Mouse (Mus musculus) thymus, adult 18-20 months (tissue): ENCODE measurements around the gene Drosha.

Experiments
- DNase-seq, 2 experiments: peaks; one replicate each; pipeline ENCODE4 v3.0.0; 2022; ENCODE audit warnings: mixed read lengths in 2 of 2

The Drosha gene

GRCm38 (mm10) chr15:12833385-12833784 is 8.8 kb downstream of the Drosha start:
- DNase-seq = no peak

DNA sequence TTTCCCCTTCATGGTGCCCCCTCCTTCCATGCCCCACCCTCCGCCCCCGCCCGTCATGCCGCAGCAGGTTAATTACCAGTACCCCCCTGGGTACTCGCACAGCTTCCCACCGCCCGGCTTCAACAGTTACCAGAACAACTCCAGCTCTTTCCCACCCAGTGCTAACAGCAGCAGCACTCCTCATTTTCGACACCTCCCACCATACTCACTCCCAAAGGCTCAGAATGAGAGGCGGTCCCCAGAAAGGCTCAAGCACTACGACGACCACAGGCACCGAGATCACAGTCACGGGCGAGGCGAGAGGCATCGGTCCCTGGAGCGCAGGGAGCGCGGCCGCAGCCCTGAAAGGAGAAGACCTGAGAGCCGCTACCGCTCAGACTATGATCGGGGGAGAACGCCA is 9.6 kb downstream of the Drosha start:
- no peak for DNase-seq

GRCm38 (mm10) chr15:12840737-12841136 is 16.1 kb downstream of the Drosha start:
- DNase-seq = no peak

DNA sequence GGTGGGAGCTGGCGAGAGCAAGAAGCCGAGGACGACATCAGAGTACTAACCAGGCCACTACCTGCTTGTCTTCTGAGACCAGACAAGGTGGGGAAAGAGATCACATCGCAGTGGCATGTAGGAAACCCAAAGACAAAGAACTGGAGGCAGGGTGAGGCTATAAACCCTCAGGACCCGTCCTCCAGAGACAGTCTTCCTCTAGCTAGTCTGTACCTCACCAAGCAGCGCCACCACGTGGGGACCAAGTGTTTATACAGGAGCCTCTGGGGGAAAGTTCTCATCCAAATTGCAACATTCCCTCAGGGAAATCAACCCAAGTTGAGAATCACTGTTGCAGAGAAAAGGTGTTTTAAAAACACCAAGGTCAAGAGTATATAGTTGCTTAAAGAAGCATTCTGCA is 18.2 kb downstream of the Drosha start:
- DNase-seq = no peak

GRCm38 (mm10) chr15:12848196-12848975 is 23.8 kb downstream of the Drosha start:
- DNase-seq = no peak

- no peak for DNase-seq
Measured at GRCm38 (mm10) chr15:12849373-12849772, 24.8 kb downstream of the Drosha start.

DNA sequence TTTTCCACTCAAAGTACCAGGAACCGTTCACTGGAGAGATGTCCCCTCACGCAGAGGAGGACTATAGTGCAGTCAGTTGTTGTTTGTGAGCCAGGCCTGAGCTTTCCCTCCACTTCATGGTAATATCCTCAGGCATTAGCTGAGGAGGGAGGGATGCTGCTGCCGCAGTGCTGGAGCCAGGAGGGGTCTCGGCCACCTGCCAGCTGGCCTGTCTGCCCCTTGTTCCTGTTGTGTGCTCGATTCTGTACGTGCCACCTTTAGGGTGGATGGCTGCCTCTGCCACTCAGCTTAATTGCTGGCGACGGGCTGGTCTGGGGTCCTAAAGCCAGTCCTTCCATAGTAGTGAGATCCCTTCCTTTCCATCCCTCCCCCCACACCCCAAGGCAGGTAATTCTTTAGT is 28.9 kb downstream of the Drosha start:
- DNase-seq = no peak

DNA sequence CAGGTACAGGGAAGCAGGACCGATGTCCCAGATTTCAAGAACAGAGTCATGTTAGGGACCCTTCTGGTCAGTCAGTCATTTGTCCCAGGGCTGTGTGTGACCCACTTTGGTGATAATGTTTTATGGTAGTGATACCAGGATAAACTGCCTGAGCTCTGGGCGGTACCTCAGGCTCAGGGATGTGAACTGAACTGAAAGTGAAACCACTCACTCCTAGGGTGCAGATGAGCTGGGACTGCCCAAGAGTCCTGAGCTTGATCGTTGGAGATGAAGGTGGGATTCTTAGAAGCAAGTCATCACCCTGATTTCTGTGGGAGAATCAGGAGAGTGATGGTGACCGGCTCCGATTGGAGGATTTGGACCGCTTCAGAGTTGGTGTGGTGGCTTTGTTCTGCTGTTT is 32.2 kb downstream of the Drosha start:
- no peak for DNase-seq

DNA sequence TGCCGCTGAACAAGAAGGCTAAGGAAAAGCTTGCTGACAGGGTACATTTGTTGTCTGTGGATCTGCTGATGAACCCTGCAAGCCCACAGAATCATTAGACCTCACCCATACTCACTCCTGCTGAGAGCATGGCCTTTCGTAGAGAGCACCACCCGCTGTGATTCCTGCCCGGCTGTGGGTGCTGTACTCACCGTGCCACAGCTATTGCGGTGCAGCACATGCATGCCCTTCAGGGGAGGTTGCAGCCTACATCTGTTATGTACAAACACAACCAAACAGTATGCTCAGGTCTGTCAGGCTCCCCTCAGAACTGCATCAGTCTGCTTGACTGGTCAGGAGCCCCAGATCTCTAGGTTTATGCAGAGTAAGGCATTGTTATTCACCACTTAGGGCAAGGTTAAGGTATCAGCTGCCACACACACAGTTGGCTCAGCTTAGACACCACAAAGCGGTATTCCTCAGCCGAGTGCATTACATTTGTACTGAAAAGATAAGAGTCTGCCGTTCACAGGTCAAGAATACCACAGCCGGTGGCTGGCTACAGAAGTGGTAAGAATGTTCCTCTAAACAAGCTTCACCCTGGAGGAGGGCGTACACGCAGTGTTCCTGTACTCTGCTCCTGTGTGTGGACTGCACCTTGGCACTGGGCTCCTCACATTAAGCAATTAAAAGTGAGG is 33.4 kb downstream of the Drosha start:
- no peak for DNase-seq

DNA sequence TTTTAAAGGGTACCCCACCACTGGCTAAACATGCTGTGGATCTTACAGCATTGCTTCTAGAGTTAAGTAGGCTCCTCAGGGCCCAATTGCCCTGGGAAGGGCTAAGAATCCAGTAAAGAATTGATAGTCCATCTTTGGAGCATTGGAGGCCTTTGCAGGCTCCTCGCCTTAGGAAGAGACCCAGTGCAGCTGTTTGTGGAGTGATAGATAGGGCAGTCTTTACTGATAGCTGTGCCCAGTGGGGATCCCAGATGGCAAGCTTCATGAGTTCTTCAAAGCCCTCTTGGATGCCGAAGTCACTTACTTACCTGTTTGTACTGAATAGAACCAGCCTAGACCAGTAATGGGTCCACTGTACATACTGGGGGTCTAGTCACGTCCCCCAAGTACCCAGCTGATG is 34.0 kb downstream of the Drosha start:
- DNase-seq = no peak

DNA sequence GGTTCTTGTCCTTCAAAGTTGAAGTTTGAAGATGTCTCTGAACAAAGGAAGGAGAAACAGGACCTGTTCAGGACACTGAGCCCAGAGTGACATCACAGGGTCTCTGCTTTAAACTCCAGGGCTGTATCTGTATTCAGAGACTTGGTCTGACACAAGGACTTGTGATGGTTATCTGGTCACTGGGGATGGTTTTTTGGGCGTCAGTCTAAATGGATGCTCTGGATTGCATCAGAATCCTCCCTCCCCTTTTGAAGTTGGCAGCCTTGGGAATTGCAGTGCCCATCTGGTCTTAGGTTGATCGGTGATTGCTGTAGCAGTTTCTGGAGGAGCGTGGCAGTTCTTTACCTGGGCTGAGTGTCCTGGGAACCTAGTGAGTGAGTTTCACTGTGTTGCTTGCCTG is 37.4 kb downstream of the Drosha start:
- DNase-seq = no peak

DNA sequence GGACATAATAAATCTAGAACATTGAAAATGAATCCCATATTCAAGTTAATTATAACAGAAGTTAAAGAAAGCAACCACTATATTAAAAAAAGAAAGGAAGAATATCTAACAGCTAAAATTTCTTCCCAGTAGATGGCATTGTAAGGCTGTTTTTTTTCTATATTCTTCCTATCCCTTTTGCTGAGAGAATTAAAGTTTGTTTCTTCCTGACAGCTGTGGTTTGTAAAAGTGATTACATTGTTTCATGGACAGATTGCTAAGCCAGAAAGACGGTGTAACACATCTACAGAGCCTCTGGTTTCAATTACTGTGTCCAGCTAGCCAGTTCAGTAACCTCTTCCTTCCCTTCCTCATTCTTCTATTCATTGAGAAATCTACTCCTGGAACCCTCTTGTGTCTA is 39.1 kb downstream of the Drosha start:
- no peak for DNase-seq

DNA sequence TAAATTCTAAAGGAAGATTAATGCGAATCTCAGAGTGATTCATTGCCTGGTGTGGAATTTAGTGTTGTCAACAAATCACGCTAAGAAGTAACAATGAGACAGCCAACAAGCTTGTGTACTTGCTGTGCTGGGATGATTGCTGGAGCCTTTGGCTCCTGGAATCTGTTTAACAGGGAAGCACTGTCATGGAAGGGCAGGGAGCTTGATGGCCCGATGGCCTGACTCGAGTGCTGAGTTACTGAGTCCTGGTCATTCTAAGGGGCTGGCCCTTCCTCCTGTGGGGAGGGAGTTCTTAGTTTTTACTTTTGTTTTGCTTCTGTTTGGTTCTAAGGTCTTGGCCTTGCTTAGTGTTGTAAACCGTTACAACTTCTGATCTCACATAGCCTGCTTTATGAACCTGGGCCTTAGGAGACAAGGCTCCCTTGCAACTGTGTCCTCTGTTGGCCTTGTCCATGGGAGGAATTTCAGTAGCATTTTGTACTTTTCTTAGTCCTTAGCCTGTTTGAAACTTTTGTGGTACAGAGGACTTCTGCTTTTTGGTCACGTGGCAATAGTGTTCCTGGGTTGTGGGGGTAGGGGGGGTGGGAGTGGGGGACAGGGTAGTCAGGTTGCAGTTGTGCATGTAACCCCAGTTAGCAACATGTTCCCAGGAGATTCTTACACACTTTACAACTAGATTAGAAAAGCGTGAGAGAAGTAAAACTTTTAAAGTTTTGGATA is 41.1 kb downstream of the Drosha start:
- DNase-seq = no peak

DNA sequence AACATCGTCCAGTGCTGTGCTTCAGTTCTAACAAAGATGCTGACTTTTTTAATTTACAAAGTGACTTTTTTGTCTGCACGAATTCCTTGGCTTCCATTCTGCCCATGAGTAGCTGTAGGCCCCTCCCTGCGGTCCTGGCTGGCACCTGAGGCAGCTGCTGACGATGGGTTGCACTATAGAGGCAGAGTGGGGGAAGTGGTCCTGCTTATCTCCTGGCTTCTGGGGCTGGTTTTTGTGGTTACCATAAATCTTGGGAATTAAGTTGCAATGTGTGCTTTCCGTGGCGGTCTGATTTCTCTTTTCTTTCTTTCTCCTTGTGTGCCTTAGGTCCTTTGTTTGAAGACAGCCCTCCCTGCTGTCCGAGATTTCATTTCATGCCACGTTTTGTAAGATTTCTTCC is 42.7 kb downstream of the Drosha start:
- DNase-seq = no peak

DNA sequence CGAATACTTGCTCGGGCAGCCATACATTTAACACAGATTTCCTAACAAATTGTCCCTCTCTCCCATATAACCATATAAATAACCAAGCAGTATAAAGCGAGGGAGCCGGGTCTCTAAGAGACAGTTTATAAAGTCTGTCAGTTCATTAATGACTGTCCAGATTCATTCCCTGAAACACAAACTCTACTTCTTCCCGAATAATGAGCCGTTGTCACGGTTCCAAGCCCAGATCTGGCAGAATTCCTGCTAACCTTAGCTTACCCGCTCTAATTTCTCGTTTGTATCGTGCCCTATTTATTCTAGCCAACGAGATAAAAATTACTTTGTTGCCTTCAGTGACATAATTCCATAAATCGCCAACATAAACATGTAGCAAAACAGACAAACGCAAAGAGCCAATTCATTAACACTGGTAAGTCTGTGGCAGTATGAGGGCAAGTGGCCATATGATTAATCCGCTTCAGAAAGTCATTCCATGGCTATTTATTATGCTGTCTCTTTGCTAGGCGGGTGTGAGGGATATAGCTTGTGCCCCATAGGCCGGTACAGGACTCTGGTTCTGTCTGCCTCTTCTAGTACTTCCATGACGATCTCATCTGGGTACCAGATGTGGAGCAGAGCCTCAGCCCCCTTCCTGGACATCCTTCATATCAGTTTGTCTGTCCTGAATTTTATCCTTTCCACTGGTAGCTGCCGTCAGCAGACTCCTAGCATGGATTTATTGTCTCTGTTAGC is 51.0 kb downstream of the Drosha start:
- DNase-seq = no peak

- no peak for DNase-seq
Measured at GRCm38 (mm10) chr15:12876266-12876665, 51.7 kb downstream of the Drosha start.

GRCm38 (mm10) chr15:12876881-12877280 is 52.3 kb downstream of the Drosha start:
- DNase-seq = no peak

DNA sequence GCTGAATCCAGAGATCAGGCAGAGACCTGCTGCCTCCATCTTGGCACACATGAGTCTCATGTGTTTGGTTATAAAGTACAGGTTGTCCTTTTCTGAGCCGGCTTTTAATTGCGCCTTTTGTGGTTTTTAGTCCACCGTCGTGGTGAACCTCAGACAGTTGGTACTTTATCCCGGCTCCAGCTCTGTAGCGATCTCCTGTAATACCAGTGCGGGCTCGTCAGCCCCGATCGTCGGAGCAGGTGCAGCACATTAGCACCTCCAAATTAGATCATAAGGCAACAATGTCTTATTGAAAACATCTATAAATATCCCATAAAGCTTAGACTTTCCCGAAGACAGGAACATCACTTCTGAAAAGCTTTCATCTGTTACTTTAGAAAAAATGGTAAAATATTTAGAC is 53.3 kb downstream of the Drosha start:
- DNase-seq = no peak

- DNase-seq = no peak
Measured at GRCm38 (mm10) chr15:12878581-12878980, 54.0 kb downstream of the Drosha start.

GRCm38 (mm10) chr15:12879937-12880336 is 55.3 kb downstream of the Drosha start:
- DNase-seq = no peak

- DNase-seq = no peak
Measured at GRCm38 (mm10) chr15:12884855-12885254, 60.2 kb downstream of the Drosha start.

- no peak for DNase-seq
Measured at GRCm38 (mm10) chr15:12885361-12885760, 60.7 kb downstream of the Drosha start.

- DNase-seq = no peak
Measured at GRCm38 (mm10) chr15:12887206-12887605, 62.6 kb downstream of the Drosha start.
